Mouse (Mus musculus) MEL (cell line): ENCODE data around the gene Samd14. TPM values are rescaled to one million over a fixed set of nuclear protein-coding genes. Genes with fewer than 3 reads are reported as not detected.

ENCODE experiments used
- DNase-seq: peaks from one replicate; pipeline ENCODE4 v3.0.0; 2011; ENCODE audit warnings: low read depth, low spot score
- H3K27ac ChIP-seq: 2 replicates; pipeline ENCODE4 v1.5.1; 2012; ENCODE audit warnings: low read depth, mild to moderate bottlenecking, control low read depth, low read length, moderate library complexity; ENCODE audit not compliant: control insufficient read depth
- H3K27me3 ChIP-seq, 2 experiments: fragments of 150-350 bp in 1 of 2; sonication (generic) in 1 of 2; 2 replicates each; pipeline ENCODE4 v1.6.1; 2012; ENCODE audit warnings: low read length in 2 of 2, mild to moderate bottlenecking in 2 of 2, improper control_type of control experiment in 1 of 2, moderate library complexity in 1 of 2; ENCODE audit not compliant: insufficient read depth in 2 of 2, control insufficient read depth in 1 of 2
- H3K36me3 ChIP-seq, 2 experiments: 2 replicates each; pipeline ENCODE4 v1.6.1; 2012 to 2014; ENCODE audit warnings: low read length in 2 of 2, improper control_type of control experiment in 1 of 2, inconsistent platforms in 1 of 2, mild to moderate bottlenecking in 1 of 2; ENCODE audit not compliant: insufficient read depth in 2 of 2, control insufficient read depth in 1 of 2
- H3K4me1 ChIP-seq, 2 experiments: fragments of 150-350 bp in 1 of 2; sonication (generic) in 1 of 2; 2 replicates each; pipeline ENCODE4 v1.6.1; 2012; ENCODE audit warnings: low read length in 2 of 2, improper control_type of control experiment in 1 of 2, mild to moderate bottlenecking in 1 of 2; ENCODE audit not compliant: insufficient read depth in 2 of 2, control insufficient read depth in 1 of 2
- H3K4me3 ChIP-seq, 2 experiments: fragments of 150-350 bp in 1 of 2; sonication (generic) in 1 of 2; 2 replicates each; pipeline ENCODE4 v1.5.1; 2012; ENCODE audit warnings: low read depth in 2 of 2, low read length in 2 of 2, mild to moderate bottlenecking in 2 of 2, moderate library complexity in 2 of 2, control low read depth in 1 of 2, improper control_type of control experiment in 1 of 2; ENCODE audit not compliant: control insufficient read depth in 1 of 2, insufficient read depth in 1 of 2
- H3K79me2 ChIP-seq: 2 replicates; pipeline ENCODE4 v1.6.1; 2012; ENCODE audit warnings: mild to moderate bottlenecking, low read length, moderate library complexity; ENCODE audit not compliant: control insufficient read depth, poor library complexity, insufficient read depth
- H3K9ac ChIP-seq: 2 replicates; pipeline ENCODE4 v1.6.1; 2012; ENCODE audit warnings: low read depth, mild to moderate bottlenecking, control low read depth, low read length, moderate library complexity; ENCODE audit not compliant: control insufficient read depth, poor library complexity, severe bottlenecking
- H3K9me3 ChIP-seq: fragments of 150-350 bp; sonication (generic); replicated peaks from 2 replicates; pipeline ENCODE4 v1.6.1; 2012; ENCODE audit warnings: mild to moderate bottlenecking, low read length, improper control_type of control experiment, moderate library complexity; ENCODE audit not compliant: insufficient read depth
- BHLHE40 ChIP-seq: IDR thresholded peaks from 2 replicates; pipeline ENCODE4 v1.6.1; 2012; ENCODE audit warnings: low read depth, mild to moderate bottlenecking, inconsistent platforms, low read length, improper control_type of control experiment, borderline replicate concordance
- CTCF ChIP-seq, 3 experiments: IDR thresholded peaks in 2 of 3; conservative IDR thresholded peaks in 1 of 3; 2 replicates each; pipeline ENCODE4 v1.5.1; 2011 to 2012; ENCODE audit warnings: low read length in 3 of 3, low read depth in 2 of 3, mild to moderate bottlenecking in 2 of 3, improper control_type of control experiment in 1 of 3, inconsistent platforms in 1 of 3, mixed read lengths in 1 of 3, moderate library complexity in 1 of 3; ENCODE audit not compliant: control insufficient read depth in 1 of 3, insufficient read depth in 1 of 3, poor library complexity in 1 of 3, severe bottlenecking in 1 of 3
- E2F4 ChIP-seq: IDR thresholded peaks from 2 replicates; pipeline ENCODE4 v1.6.1; 2011; ENCODE audit warnings: low read depth, low read length, improper control_type of control experiment, borderline replicate concordance
- ELF1 ChIP-seq: IDR thresholded peaks from 2 replicates; pipeline ENCODE4 v1.6.1; 2014; ENCODE audit warnings: low read depth, mild to moderate bottlenecking, inconsistent platforms, low read length, improper control_type of control experiment, moderate library complexity
- EP300 ChIP-seq, 2 experiments: IDR thresholded peaks; 2 replicates each; pipeline ENCODE4 v1.6.1; 2011; ENCODE audit warnings: improper control_type of control experiment in 2 of 2, low read length in 2 of 2, low read depth in 1 of 2, mild to moderate bottlenecking in 1 of 2
- GABPA ChIP-seq: IDR thresholded peaks from 2 replicates; pipeline ENCODE4 v1.6.1; 2012; ENCODE audit warnings: low read depth, mild to moderate bottlenecking, inconsistent platforms, low read length, improper control_type of control experiment, moderate library complexity
- GATA1 ChIP-seq: IDR thresholded peaks from 2 replicates; pipeline ENCODE4 v1.6.1; 2011; ENCODE audit warnings: low read depth, low read length, improper control_type of control experiment
- HCFC1 ChIP-seq: IDR thresholded peaks from 2 replicates; pipeline ENCODE4 v1.6.1; 2012; ENCODE audit warnings: low read depth, mild to moderate bottlenecking, inconsistent platforms, low read length, improper control_type of control experiment, moderate library complexity
- JUND ChIP-seq: IDR thresholded peaks from 2 replicates; pipeline ENCODE4 v1.6.1; 2011; ENCODE audit warnings: low read depth, mild to moderate bottlenecking, improper control_type of control experiment, low read length
- MAX ChIP-seq: IDR thresholded peaks from 2 replicates; pipeline ENCODE4 v1.6.1; 2011; ENCODE audit warnings: low read length, improper control_type of control experiment
- MYB ChIP-seq: IDR thresholded peaks from 2 replicates; pipeline ENCODE4 v1.6.1; 2011; ENCODE audit warnings: mild to moderate bottlenecking, low read depth, low read length, improper control_type of control experiment
- MYC ChIP-seq: IDR thresholded peaks from 2 replicates; pipeline ENCODE4 v1.6.1; 2011; ENCODE audit warnings: low read depth, mild to moderate bottlenecking, low read length, improper control_type of control experiment, moderate library complexity
- NELFE ChIP-seq: IDR thresholded peaks from 2 replicates; pipeline ENCODE4 v1.6.1; 2011; ENCODE audit warnings: low read depth, low read length, improper control_type of control experiment
- NRF1 ChIP-seq: IDR thresholded peaks from 2 replicates; pipeline ENCODE4 v1.6.1; 2014; ENCODE audit warnings: low read depth, mild to moderate bottlenecking, inconsistent platforms, low read length, improper control_type of control experiment, moderate library complexity; ENCODE audit not compliant: poor library complexity, insufficient read depth, severe bottlenecking
- POLR2AphosphoS2 ChIP-seq: IDR thresholded peaks from 2 replicates; pipeline ENCODE4 v1.6.1; 2011; ENCODE audit warnings: low read length, improper control_type of control experiment
- POLR2AphosphoS5 ChIP-seq: IDR thresholded peaks from 2 replicates; pipeline ENCODE4 v1.6.1; 2012; ENCODE audit warnings: low read depth, borderline replicate concordance, mild to moderate bottlenecking, inconsistent platforms, low read length, moderate library complexity, mixed read lengths
- RAD21 ChIP-seq: IDR thresholded peaks from 2 replicates; pipeline ENCODE4 v1.6.1; 2011; ENCODE audit warnings: mild to moderate bottlenecking, low read depth, low read length, improper control_type of control experiment
- SMC3 ChIP-seq: IDR thresholded peaks from 2 replicates; pipeline ENCODE4 v1.6.1; 2011; ENCODE audit warnings: low read depth, low read length, improper control_type of control experiment
- ZC3H11A ChIP-seq: IDR thresholded peaks from 2 replicates; pipeline ENCODE4 v1.6.1; 2012; ENCODE audit warnings: low read depth, mild to moderate bottlenecking, inconsistent platforms, low read length, improper control_type of control experiment
- polyA plus RNA-seq, 2 experiments: library from polyadenylated mRNA; stranded (reverse) in 1 of 2; unstranded in 1 of 2; fragments of >175 nt in 1 of 2; fragments of >200 nt in 1 of 2; gene quantifications; 2 replicates each; pipeline versions ENCODE4 v1.2.1 to v1.2.4; 2012; ENCODE audit warnings: low replicate concordance in 2 of 2, low read depth in 1 of 2; ENCODE audit not compliant: insufficient read length in 2 of 2, insufficient read depth in 1 of 2, missing spikeins in 1 of 2
- total RNA-seq: library from RNA; depleted of rRNA; stranded (reverse); fragments of 300-350 nt; gene quantifications from 2 replicates; pipeline ENCODE4 v1.2.3, GENCODE M21; 2012

The Samd14 gene
- total and polyA plus RNA-seq, 3 experiments: 57.6 to 1,219 (median 101) TPM

DNA sequence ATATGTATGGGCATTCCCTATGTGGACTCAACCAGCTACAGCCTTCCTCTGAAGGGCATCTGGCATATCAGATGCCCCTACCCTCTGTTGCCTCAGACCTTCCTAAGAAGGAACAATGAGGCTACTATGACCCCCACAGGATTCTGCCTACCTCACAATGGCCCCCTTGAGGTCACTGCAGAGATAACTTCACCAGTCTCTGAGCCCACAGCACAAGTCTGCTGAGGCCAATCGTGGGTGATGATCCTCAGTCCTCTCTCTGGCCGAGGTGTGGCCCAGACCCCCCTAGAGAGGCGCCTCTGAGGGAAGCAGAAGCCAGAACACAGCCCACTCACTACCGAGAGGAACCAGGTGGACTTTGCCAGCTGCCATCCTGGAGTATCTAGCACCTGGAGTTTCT is 42.3 kb upstream of the Samd14 start, which contains the start of gene Hils1:
Gene Hils1, plus strand, starts transcription at position 175 of the 400 bp plus-strand sequence.
- no peak within 1 kb of the TSS for H3K27ac ChIP-seq
- no peaks in the 10 kb centered on the region for H3K9me3 ChIP-seq
- peaks cover 31 to 36% of the 10 kb centered on the region in 2 experiments for H3K27me3 ChIP-seq
- H3K79me2 ChIP-seq: no peaks in the 10 kb centered on the region
- TF ChIP-seq GATA1 (no peak), POLR2AphosphoS2 (no peak), EP300 (IDR thresholded peaks at IDR 0.05; ENCODE audit: low read depth in 1 of 2, low read length in 2 of 2) (no peak), MYC (no peak), CTCF (IDR thresholded peaks at IDR 0.05 in 2 of 3, conservative IDR thresholded peaks at IDR 0.05 in 1 of 3; ENCODE audit: control insufficient read depth in 1 of 3, insufficient read depth in 1 of 3, low read depth in 2 of 3, low read length in 3 of 3, poor library complexity in 1 of 3, severe bottlenecking in 1 of 3) (peak in 1 of 3 experiments; percentile 15; a peak in 1 of 6 replicates), BHLHE40 (no peak), ELF1 (no peak), HCFC1 (no peak)
- TF ChIP-seq, all 39 proteins: peak for 1
- DNase-seq: no peak
- no peak within 1 kb of the TSS for H3K4me3 ChIP-seq
- H3K4me1 ChIP-seq: peaks cover 0 to 3% of the 10 kb centered on the region in 2 experiments; a peak in 1 of 4 replicates
- H3K9ac ChIP-seq: no peak within 1 kb of the TSS
- no peaks in the 10 kb centered on the region for H3K36me3 ChIP-seq

- no peak overlapping the region for H3K27ac ChIP-seq
- H3K36me3 ChIP-seq: no peaks in the 10 kb centered on the region
- TF ChIP-seq MAX (no peak), JUND (no peak), NELFE (no peak), NRF1 (no peak), MYB (no peak), POLR2AphosphoS5 (no peak), RAD21 (no peak), GABPA (no peak), E2F4 (no peak), ZC3H11A (no peak), POLR2AphosphoS2 (no peak), SMC3 (no peak), MYC (no peak)
- H3K9me3 ChIP-seq: no peaks in the 10 kb centered on the region
- H3K79me2 ChIP-seq: no peaks in the 10 kb centered on the region
- peaks cover 0 to 3% of the 10 kb centered on the region in 2 experiments; a peak in 1 of 4 replicates for H3K4me1 ChIP-seq
- H3K4me3 ChIP-seq: no peak overlapping the region
- no peak overlapping the region for H3K9ac ChIP-seq
- H3K27me3 ChIP-seq: peaks cover 30 to 32% of the 10 kb centered on the region in 2 experiments
- no peak for DNase-seq
Observed at GRCm38 (mm10) chr11:94968187-94968586, 41.5 kb upstream of the Samd14 start.
